Mouse (Mus musculus) lung, adult 18-20 months (tissue): ENCODE results near the gene Gm9040.
A peak's percentile ranks its signal among the peaks of the same experiment; 100 is the strongest.
"Not testable (repeated sequence)": the region's sequence is repeated elsewhere in the genome, so short reads cannot be mapped to it uniquely, and the experiment has no call there.

Source experiments
- DNase-seq, 2 experiments: peaks; one replicate each; pipeline ENCODE4 v3.0.0; 2022; ENCODE audit warnings: mixed read lengths in 2 of 2

Gm9040 gene

GRCm38 (mm10) chr10:118326869-118327268, at the start of gene Gm9040:
Gene Gm9040 (minus strand): TSS chr10:118326969.
- not testable (repeated sequence) for DNase-seq

- DNase-seq = peak; percentile 69 to 74
Measured at GRCm38 (mm10) chr10:118370443-118370842, 43.7 kb upstream of the Gm9040 start.

GRCm38 (mm10) chr10:118369518-118369917, 42.7 kb upstream of the Gm9040 start:
- no peak for DNase-seq

- DNase-seq = not testable (repeated sequence)
Measured at GRCm38 (mm10) chr10:118354005-118354404, 27.2 kb upstream of the Gm9040 start, which contains the start of gene Gm9049. Gene Gm9049 (minus strand): TSS chr10:118354105.

- not testable (repeated sequence) for DNase-seq
Measured at GRCm38 (mm10) chr10:118348579-118348978, 21.8 kb upstream of the Gm9040 start, which contains the start of gene Gm9048. Gene Gm9048 (minus strand): TSS chr10:118348679.

GRCm38 (mm10) chr10:118343155-118343554, 16.4 kb upstream of the Gm9040 start, which contains the start of gene Gm9046:
Gene Gm9046 (minus strand): TSS chr10:118343255.
- DNase-seq = not testable (repeated sequence)

GRCm38 (mm10) chr10:118337731-118338130, 11.0 kb upstream of the Gm9040 start, which contains the start of gene Gm9045:
Gene Gm9045 (minus strand): TSS chr10:118337831.
- not testable (repeated sequence) for DNase-seq

GRCm38 (mm10) chr10:118332308-118332707, 5.5 kb upstream of the Gm9040 start, which contains the start of gene Gm9044:
Gene Gm9044 (minus strand): TSS chr10:118332408.
- DNase-seq = not testable (repeated sequence)

- no peak for DNase-seq
Measured at GRCm38 (mm10) chr10:118319024-118319423, 7.7 kb downstream of the Gm9040 start.

- not testable (repeated sequence) for DNase-seq
Measured at GRCm38 (mm10) chr10:118302133-118302532, 24.6 kb downstream of the Gm9040 start.

- no peak for DNase-seq
Measured at GRCm38 (mm10) chr10:118294938-118295337, 31.8 kb downstream of the Gm9040 start, which contains the start of gene Iltifb. Gene Iltifb (minus strand): TSS chr10:118295038.

- DNase-seq = not testable (repeated sequence)
Measured at GRCm38 (mm10) chr10:118283016-118283415, 43.8 kb downstream of the Gm9040 start.

- DNase-seq = not testable (repeated sequence)
Measured at GRCm38 (mm10) chr10:118282565-118282964, 44.2 kb downstream of the Gm9040 start.

GRCm38 (mm10) chr10:118278069-118278468, 48.7 kb downstream of the Gm9040 start:
- not testable (repeated sequence) for DNase-seq
